Mouse (Mus musculus): ENCODE results near the gene Zw10.

Zw10 gene

GRCm38 (mm10) chr9:49055333-49056205 is at the start of gene Zw10:
Gene Zw10 (plus strand): TSS chr9:49055613.
- DNase-seq (ENCODE audit: low spot score) = peak; percentile 96

GRCm38 (mm10) chr9:49015824-49016223 is 39.6 kb upstream of the Zw10 start:
- DNase-seq (ENCODE audit: low spot score) = no peak

- DNase-seq (ENCODE audit: low spot score) = no peak
These were observed 34.1 kb upstream of the Zw10 start for GRCm38 (mm10) chr9:49021289-49021688.

- no peak for DNase-seq (ENCODE audit: low spot score)
These were observed 31.5 kb upstream of the Zw10 start for GRCm38 (mm10) chr9:49023956-49024355.

GRCm38 (mm10) chr9:49024529-49024928 is 30.9 kb upstream of the Zw10 start:
- no peak for DNase-seq (ENCODE audit: low spot score)

GRCm38 (mm10) chr9:49034764-49035163 is 20.6 kb upstream of the Zw10 start:
- DNase-seq (ENCODE audit: low spot score) = no peak

GRCm38 (mm10) chr9:49050901-49051300 is 4.5 kb upstream of the Zw10 start:
- no peak for DNase-seq (ENCODE audit: low spot score)

GRCm38 (mm10) chr9:49051349-49051748 is 4.1 kb upstream of the Zw10 start:
- DNase-seq (ENCODE audit: low spot score) = peak; percentile 45

- DNase-seq (ENCODE audit: low spot score) = no peak
These were observed 1.4 kb upstream of the Zw10 start for GRCm38 (mm10) chr9:49054028-49054427.

- DNase-seq (ENCODE audit: low spot score) = no peak
These were observed 21.4 kb downstream of the Zw10 start for GRCm38 (mm10) chr9:49076847-49077246.

GRCm38 (mm10) chr9:49081107-49081506 is 25.7 kb downstream of the Zw10 start, which contains the start of gene Tmprss5:
Gene Tmprss5 (plus strand): TSS chr9:49081260.
- DNase-seq (ENCODE audit: low spot score) = no peak

- DNase-seq (ENCODE audit: low spot score) = peak; percentile 38
These were observed 26.1 kb downstream of the Zw10 start for GRCm38 (mm10) chr9:49081561-49081960.

GRCm38 (mm10) chr9:49087317-49087716 is 31.9 kb downstream of the Zw10 start:
- DNase-seq (ENCODE audit: low spot score) = no peak

GRCm38 (mm10) chr9:49098871-49099270 is 43.5 kb downstream of the Zw10 start:
- no peak for DNase-seq (ENCODE audit: low spot score)

- no peak for DNase-seq (ENCODE audit: low spot score)
These were observed 46.9 kb downstream of the Zw10 start for GRCm38 (mm10) chr9:49102328-49102727.

GRCm38 (mm10) chr9:49109101-49109500 is 53.7 kb downstream of the Zw10 start:
- DNase-seq (ENCODE audit: low spot score) = no peak

- peak; percentile 31 for DNase-seq (ENCODE audit: low spot score)
These were observed 55.2 kb downstream of the Zw10 start for GRCm38 (mm10) chr9:49110476-49111220.

- DNase-seq (ENCODE audit: low spot score) = no peak
These were observed 55.9 kb downstream of the Zw10 start for GRCm38 (mm10) chr9:49111296-49111695.

- no peak for DNase-seq (ENCODE audit: low spot score)
These were observed 62.9 kb downstream of the Zw10 start for GRCm38 (mm10) chr9:49118271-49118825.

GRCm38 (mm10) chr9:49119759-49120158 is 64.3 kb downstream of the Zw10 start:
- no peak for DNase-seq (ENCODE audit: low spot score)

GRCm38 (mm10) chr9:49125706-49126105 is 70.3 kb downstream of the Zw10 start:
- no peak for DNase-seq (ENCODE audit: low spot score)
